Mouse (Mus musculus) skeletal muscle tissue, adult 2 months (tissue): ENCODE results near the gene Abi3.

ENCODE experiments used
- DNase-seq: peaks from one replicate; pipeline ENCODE4 v3.0.0-alpha.2; 2012; ENCODE audit warnings: low read depth, low spot score

Gene Abi3

GRCm38 (mm10) chr11:95825625-95826024 is 16.7 kb downstream of the Abi3 start:
- no peak for DNase-seq

DNA sequence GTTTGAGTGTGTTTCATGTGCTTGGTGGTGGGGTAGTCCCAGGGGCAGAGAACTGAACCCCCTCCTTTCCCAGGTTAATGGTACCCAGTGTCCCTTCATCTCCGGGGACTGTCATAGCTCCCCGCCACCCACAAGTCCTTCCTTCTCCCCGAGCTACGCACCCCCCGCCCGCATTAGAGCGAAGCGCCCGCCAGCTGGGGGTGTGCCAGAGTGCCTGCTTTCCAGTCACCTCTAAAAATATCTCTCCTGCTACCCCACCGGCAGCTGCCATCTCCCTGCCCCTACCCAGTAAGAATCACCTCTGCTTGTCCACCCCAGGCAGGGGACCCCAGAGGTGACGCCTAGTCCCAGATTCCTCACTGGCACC is 17.4 kb downstream of the Abi3 start:
- peak; percentile 89 for DNase-seq

DNA sequence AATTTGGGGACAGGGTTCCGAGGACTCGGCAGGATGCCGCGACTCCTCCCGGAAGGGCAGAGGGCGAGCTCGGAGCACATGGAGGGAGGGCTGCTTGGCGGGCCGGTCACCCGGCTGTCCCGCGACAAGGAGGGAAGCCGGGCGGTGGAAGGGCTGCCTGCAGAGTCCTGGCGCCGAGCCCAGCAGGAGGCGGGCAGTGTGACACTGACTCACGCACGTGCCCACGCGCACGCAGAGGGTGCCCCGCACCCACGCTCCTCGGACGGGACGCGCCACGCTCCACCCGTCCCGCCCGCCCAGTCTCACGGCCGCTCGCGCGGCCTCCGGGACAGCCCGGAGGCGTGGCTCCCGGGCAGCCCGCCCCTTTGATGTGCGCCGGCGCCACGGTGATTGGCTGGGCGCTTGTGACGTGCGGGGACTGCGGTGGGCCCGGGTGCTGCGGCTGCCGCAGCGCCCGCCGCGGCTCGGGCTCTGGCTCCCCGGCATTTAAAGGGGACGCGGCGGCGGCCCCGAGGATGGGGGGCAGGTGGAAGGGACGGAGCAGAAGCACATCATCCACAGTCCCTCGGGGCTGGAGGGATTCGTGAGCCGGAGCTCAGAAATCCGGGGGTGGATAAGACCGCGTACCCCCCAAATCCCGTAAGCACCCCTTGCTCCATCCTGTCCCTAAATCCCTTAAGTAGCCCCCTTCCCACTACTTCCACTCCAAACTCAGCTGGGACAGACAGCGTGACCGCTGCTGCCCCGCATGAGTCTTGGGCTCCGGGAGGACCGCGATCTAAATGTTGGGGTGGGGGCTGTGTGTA is 18.0 kb downstream of the Abi3 start, which contains the start of gene Phospho1:
TSS of gene Phospho1 (plus strand) at position 429 of the 806 bp plus-strand sequence.
- DNase-seq: peak; percentile 96

GRCm38 (mm10) chr11:95822437-95822836 is 19.8 kb downstream of the Abi3 start:
- DNase-seq: no peak

DNA sequence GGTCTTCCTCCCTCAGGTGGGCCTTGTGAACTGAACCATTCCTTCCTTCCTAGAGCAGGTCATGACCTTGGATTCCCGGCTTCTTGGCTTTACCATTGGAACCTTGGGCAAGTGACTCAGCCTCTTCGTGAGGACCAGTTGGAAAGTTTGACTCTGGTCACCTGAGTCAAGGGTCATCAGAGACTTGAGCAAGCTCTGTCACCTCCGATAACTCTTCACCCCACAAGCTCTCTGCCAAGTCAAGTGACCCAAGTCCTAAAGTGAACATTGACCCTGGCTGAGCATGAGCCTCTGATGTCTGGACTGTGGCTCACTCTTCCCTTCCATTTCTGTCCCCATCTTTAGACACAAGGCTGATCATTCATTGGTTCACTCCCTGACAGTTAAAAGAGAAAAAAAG is 20.8 kb downstream of the Abi3 start:
- no peak for DNase-seq

- DNase-seq: no peak
These were observed 23.1 kb downstream of the Abi3 start for GRCm38 (mm10) chr11:95819138-95819537.

- DNase-seq: no peak
These were observed 26.9 kb downstream of the Abi3 start for GRCm38 (mm10) chr11:95815412-95815811.

DNA sequence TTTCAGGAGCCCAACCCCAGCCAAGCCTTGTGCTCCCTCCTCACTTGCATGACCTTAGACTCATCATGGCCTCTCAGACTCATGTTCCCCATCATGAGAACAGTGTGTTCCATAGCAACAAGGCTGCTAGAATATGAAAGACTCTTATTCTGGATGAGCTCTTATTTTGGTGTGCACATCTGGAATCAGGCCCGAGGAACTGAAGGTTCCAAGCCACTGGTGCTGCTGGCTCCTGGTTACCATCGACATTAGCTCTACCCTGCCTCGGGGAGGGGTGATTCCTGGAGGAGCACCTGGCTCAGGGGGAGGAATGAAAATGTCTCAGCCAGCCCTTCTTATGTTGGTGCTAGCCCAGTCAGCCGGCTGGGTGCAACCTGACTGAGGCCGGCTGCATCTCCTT is 27.4 kb downstream of the Abi3 start:
- peak; percentile 71 for DNase-seq

- no peak for DNase-seq
These were observed 28.2 kb downstream of the Abi3 start for GRCm38 (mm10) chr11:95814101-95814500.

DNA sequence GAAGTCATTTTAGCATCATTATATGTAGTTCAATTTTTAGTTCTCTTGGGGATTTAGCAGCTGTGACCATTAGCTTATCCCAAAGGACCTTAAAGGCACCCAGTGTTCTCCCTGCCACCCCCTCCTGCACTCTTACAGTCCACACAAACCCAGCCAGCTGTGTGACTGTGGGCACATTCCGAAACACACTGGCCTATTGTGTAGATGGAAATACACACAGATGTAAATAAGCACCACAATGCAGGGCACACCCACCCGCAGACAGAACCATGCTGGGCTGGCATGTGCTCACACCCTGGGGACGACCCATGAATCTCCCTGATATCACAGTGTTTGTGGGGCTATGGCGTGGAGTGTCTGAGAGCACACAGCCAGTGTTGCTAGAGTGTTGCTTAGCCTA is 30.1 kb downstream of the Abi3 start:
- no peak for DNase-seq

DNA sequence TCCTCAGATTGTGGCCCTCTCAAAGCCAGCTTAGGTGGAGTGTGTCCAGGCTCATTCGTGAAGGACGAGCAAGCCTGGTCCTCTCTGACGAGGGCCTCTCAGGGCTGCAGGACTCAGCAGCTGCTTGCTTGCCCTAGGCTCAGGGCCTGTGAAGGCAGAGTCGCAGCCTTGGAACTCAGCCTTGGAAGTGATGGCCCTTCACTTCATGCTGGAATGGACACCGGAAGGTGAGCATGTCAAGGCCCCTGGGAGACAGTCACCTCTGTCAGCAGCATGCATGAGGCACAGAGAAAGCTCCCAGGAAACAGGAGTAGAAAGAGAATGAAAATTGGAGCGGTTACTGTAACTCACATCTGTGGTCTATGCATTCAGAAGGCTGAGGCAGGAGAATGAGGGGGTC is 30.5 kb downstream of the Abi3 start:
- DNase-seq: no peak

- DNase-seq: no peak
These were observed 31.4 kb downstream of the Abi3 start for GRCm38 (mm10) chr11:95810828-95811227.

DNA sequence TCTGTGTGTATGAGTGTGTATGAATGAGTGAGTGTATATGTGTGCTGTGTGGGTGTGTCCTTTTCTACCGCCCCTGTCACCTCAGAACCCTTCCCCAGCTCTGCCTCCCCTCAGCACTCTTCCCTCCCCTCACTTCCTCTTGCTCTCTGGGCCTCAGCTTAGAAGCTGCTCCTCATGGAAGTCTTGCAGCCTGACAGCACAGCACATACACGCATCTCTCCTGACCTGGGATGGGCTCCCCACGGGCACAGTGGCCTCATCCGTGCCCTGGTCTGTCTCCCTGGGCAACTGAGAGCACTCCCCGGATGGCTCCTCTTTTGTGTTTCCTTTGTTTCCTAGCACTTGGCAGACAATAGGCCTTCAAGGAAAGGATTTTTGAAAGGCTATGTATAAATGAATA is 32.7 kb downstream of the Abi3 start:
- no peak for DNase-seq

DNA sequence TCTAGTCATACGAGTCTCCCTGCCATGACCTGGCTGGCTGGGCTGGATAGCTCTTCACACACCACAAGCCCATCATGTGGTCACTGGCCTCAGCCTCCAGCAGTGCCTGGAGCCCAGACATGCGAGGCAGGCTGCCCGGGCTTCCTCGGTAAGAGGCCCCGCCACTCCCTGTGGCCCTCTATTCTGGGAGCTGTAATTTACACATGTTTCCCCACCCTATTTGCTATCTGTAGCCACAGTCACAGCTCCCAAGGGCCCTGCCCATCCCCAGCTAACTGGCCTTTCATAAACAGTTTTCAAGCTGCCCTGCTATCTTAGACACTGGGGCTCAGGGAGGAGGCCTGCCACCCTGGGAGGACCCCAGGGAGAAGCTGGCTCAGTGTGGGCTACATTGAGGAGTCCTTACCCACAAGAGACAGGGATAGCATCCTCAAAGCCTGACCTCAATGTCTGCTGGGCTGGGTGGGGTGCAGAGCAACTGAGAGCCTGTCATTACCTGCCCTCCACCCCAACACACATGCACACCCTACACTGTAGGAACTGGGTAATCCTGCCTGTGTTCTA is 33.7 kb downstream of the Abi3 start:
- peak; percentile 94 for DNase-seq

- DNase-seq: no peak
These were observed 34.4 kb downstream of the Abi3 start for GRCm38 (mm10) chr11:95807884-95808283.

DNA sequence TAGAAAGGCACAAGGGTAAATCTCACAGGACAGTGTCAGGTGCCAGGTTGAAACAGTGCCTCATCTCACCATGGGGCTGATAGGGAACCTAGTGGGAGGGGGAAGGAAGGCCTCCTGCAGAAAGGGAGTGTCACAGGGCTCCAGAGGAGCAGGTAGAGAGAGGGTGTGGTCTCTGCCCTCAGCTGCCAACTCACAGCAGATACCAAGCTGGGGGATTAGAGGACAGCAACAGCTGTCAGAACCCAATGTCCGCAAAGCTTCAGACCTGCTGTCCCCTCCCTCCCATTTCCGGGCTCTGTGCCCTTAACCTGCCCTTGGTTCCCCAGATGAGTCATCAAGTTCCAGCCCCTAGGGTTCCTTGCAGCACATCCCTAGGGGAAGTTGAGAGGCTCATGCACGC is 36.7 kb downstream of the Abi3 start:
- no peak for DNase-seq

GRCm38 (mm10) chr11:95805010-95805409 is 37.3 kb downstream of the Abi3 start:
- no peak for DNase-seq

DNA sequence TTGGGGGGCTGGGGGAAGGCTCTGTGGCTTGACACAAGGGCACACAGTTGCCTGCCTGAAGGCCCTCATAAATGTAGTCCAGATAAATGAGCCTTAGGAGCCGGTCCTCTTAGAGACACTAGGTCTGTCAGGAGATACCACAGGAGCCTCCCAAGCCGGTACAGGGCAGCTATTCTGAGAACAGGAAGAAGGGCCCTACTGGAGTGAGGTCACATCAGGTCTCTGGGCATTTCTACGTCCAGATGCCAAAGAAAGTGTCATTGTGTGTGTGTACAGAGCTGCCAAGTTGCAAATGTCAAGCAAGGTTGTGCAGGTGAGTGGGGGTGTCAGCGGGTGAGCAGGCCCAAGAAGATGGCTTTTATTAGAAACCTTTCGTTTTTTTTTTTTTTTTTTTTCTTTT is 46.7 kb downstream of the Abi3 start:
- peak; percentile 79 for DNase-seq

DNA sequence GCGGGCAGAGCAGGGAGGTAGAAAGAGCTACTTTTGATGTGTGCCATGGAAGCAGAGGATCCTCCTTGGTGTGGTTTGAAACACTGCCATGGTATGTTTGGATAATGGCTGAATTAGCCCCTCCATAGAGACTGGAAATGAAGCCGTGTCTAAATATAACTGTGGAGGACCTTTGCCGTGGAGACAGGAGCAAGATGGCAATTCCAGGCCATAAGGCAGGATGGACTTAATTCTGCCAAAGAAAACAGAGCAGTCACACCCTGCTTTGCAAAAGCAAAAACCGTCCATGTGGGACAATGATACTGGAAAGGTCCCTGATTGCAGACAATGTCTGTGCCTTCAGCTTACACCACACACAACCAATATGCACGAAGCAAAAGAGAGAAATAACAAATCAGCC is 48.1 kb downstream of the Abi3 start:
- DNase-seq: no peak

GRCm38 (mm10) chr11:95792950-95793509 is 49.2 kb downstream of the Abi3 start:
- no peak for DNase-seq

DNA sequence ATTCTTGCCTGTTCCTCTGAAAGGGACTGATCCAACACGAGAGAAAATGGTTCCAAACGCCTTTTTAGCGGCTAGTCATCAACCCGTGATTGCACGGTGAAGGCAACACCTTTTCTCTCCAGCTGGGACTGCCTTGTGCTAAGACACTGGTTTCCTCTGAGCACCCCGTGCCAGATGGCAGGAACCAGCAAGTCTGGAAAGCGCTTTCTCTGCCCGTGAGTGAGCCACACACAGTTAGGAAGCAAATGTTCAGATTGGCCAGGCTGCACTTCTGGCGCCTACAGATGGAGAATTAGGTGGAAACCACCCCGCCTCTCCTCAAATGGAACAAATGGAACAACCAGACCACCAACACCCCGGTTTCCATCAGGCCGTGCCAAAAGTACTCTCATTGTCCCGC is 50.5 kb downstream of the Abi3 start:
- no peak for DNase-seq

GRCm38 (mm10) chr11:95789451-95789891 is 52.8 kb downstream of the Abi3 start:
- no peak for DNase-seq

GRCm38 (mm10) chr11:95786511-95786910 is 55.8 kb downstream of the Abi3 start:
- DNase-seq: no peak
